Mouse (Mus musculus) small intestine, adult 2 months (tissue): Measurements from ENCODE around the gene Gm11634.

Source experiments
- CTCF ChIP-seq: fragments of 200-500 bp; IDR thresholded peaks from 2 replicates; pipeline ENCODE4 v1.5.1; 2012; ENCODE audit warnings: low read depth, mild to moderate bottlenecking, control low read depth, inconsistent platforms, low read length, moderate library complexity, mixed read lengths; ENCODE audit not compliant: insufficient replicate concordance, insufficient read length; ENCODE audit errors: extremely low read depth
- POLR2A ChIP-seq: fragments of 200-500 bp; IDR thresholded peaks from 2 replicates; pipeline ENCODE4 v1.6.1; 2012; ENCODE audit warnings: low read depth, mild to moderate bottlenecking, control low read depth, inconsistent platforms, low read length, moderate library complexity

DNA sequence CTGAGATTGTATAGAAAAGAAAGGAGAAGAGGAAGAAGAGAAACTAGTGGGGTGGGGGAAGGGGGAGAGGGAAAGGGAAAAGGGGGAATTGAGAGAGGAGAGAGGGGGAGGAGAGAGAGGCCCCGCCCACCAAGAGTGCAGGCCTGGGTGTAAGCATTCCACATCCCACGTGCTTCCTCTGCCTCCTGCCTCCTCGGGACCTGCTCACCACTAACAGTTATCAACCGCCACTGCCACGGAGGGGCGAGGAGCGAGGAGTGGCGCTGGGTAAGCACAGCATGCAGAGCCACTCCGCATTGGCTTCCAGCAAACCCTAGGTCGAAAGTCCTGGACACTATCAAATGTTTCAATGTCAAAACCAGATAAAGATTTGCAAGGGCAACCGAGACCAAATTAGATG is 11.4 kb upstream of the Gm11634 start:
- no peak for TF ChIP-seq CTCF
- TF ChIP-seq POLR2A = no peak
